Mouse (Mus musculus) cerebellum, adult 2 months (tissue): Measurements from ENCODE around the gene Aanat. TPM values are rescaled to one million over a fixed set of nuclear protein-coding genes. Genes with fewer than 3 reads are reported as not detected.

Source experiments
- DNase-seq, 2 experiments: peaks; one replicate each; pipeline ENCODE4 v3.0.0; 2021
- H3K27ac ChIP-seq: fragments of 200-500 bp; 2 replicates; pipeline ENCODE4 v1.5.1; 2012; ENCODE audit warnings: low read length, control low read depth, inconsistent platforms; ENCODE audit not compliant: insufficient read depth
- H3K27me3 ChIP-seq: fragments of 200-500 bp; 2 replicates; pipeline ENCODE4 v1.6.1; 2012; ENCODE audit warnings: inconsistent platforms, mild to moderate bottlenecking, low read length, moderate library complexity; ENCODE audit not compliant: control insufficient read depth, insufficient read depth
- H3K4me1 ChIP-seq: fragments of 200-500 bp; 2 replicates; pipeline ENCODE4 v1.6.1; 2011; ENCODE audit warnings: low read length; ENCODE audit not compliant: control insufficient read depth, insufficient read depth
- H3K4me3 ChIP-seq: fragments of 200-500 bp; replicated peaks from 2 replicates; pipeline ENCODE3; 2011; ENCODE audit warnings: mild to moderate bottlenecking, low read depth, low read length, control low read depth; ENCODE audit not compliant: insufficient read depth
- CTCF ChIP-seq: fragments of 200-500 bp; IDR thresholded peaks from 2 replicates; pipeline ENCODE4 v1.5.1; 2011; ENCODE audit warnings: low read depth, mild to moderate bottlenecking, control low read depth, low read length, moderate library complexity, borderline replicate concordance; ENCODE audit not compliant: insufficient read depth
- POLR2A ChIP-seq: fragments of 200-500 bp; IDR thresholded peaks from 2 replicates; pipeline ENCODE4 v1.6.1; 2011; ENCODE audit warnings: low read length, control low read depth, borderline replicate concordance; ENCODE audit not compliant: insufficient read depth
- WGBS: fragments of 180-500 bp; shearing (Covaris S2); methylation state at CpG from one replicate; pipeline ENCODE4 v1.1.7; 2018; 5-methylcytosine and 5-hydroxymethylcytosine counted together
- polyA plus RNA-seq: library from polyadenylated mRNA; depleted of rRNA; stranded (reverse); fragments of >200 nt; gene quantifications from 2 replicates; pipeline ENCODE4 v1.2.3, GENCODE M21; 2012; rRNA removed

Gene Aanat
- polyA plus RNA-seq, 1 experiment = 1.3 TPM

GRCm38 (mm10) chr11:116644225-116645112 is 58.2 kb downstream of the Aanat start:
- 47% methylated on average over 21 of the region's 21 CpGs for WGBS
- peaks cover 14% of the 10 kb centered on the region for H3K4me1 ChIP-seq
- H3K4me3 ChIP-seq = no peak overlapping the region
- H3K27me3 ChIP-seq = no peaks in the 10 kb centered on the region
- peak; percentile 17 to 49 for DNase-seq
- TF ChIP-seq CTCF (no peak), POLR2A (no peak)
- 0 out of 2 replicates have a peak overlapping the region, but pooled peaks have one; percentile 10 for H3K27ac ChIP-seq

GRCm38 (mm10) chr11:116645446-116646110 is 59.3 kb downstream of the Aanat start:
- Histone ChIP-seq H3K4me1 (peaks cover 14% of the 10 kb centered on the region), H3K27ac (no peak overlapping the region), H3K27me3 (no peaks in the 10 kb centered on the region), H3K4me3 (no peak overlapping the region)
- 88% methylated on average over 8 of the region's 8 CpGs for WGBS
- no peak for TF ChIP-seq CTCF
- no peak for TF ChIP-seq POLR2A
- DNase-seq = peak in 1 of 2 experiments; percentile 8

DNA sequence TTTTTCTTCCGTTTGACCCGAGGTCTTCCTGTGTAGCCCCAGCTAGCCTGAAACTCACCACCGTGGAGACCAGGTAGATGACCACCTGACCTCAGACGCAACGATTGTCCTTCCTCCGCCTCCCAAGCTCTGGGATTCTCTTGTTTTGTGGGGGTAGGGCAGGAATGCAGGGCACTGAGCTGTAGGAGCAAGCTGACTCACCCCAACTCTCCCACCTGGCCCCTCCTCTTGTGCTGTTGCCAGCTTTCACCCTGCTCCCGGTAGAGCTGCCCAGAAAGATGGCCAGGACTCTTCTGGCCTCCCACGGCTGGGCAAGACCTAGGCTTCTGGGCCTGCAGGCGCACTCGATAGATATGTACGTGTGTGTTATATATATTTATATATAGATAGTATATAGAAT is 59.9 kb downstream of the Aanat start:
- WGBS = 63% methylated on average over 11 of the region's 11 CpGs

DNA sequence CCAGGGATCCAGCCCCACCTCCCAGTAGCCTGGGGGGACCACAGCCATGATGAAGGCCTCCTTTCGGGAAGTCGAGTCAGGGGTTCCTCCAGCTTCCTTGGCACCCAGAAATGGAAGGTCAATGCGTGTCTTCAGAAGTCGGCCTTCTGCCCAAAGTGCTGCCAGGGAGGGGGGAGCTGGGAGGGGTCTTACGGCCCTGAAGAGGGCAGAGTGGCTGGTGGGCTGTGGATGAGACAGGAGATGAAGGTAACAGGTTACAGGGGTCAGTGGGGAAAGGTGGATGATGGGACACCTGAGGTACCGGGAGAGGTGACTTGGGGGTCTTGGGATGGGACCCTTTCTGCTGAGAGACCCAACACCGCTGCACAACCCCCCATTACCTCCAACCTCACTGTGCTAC is 60.5 kb downstream of the Aanat start:
- Histone ChIP-seq H3K27me3 (no peaks in the 10 kb centered on the region), H3K4me3 (no peak overlapping the region), H3K4me1 (peaks cover 22% of the 10 kb centered on the region), H3K27ac (no peak overlapping the region)
- no peak for TF ChIP-seq POLR2A
- TF ChIP-seq CTCF = no peak
- 86% methylated on average over 7 of the region's 7 CpGs for WGBS
- peak in 1 of 2 experiments; percentile 12 for DNase-seq

More for the DNA sequence above, 59.9 kb downstream of the Aanat start:
- Histone ChIP-seq H3K27ac (no peak overlapping the region), H3K4me1 (peaks cover 17% of the 10 kb centered on the region), H3K4me3 (no peak overlapping the region), H3K27me3 (no peaks in the 10 kb centered on the region)
- peak in 1 of 2 experiments; percentile 16 for DNase-seq
- TF ChIP-seq POLR2A = no peak
- no peak for TF ChIP-seq CTCF

Other genes with a start within 250 kb of the Aanat start
- 121 and 147 TPM in 2 replicates for gene Rnf157, start 173.4 kb upstream of the Aanat start, polyA plus RNA-seq
- 34.8 and 44.0 TPM in 2 replicates for gene Ubald2, start 152.3 kb upstream of the Aanat start, polyA plus RNA-seq
- 0.05 TPM in 1 of 2 replicates, not detected in the other for gene Qrich2, start 120.2 kb upstream of the Aanat start, polyA plus RNA-seq
- 114 and 129 TPM in 2 replicates for gene Prpsap1, start 92.2 kb upstream of the Aanat start, polyA plus RNA-seq
- gene Sphk1, start 55.5 kb upstream of the Aanat start, polyA plus RNA-seq = 9.0 and 9.7 TPM in 2 replicates
- 81.9 and 88.2 TPM in 2 replicates for gene Ube2o, start 5.0 kb upstream of the Aanat start, polyA plus RNA-seq
- gene Rhbdf2, start 40.6 kb downstream of the Aanat start, polyA plus RNA-seq = 1.9 and 2.2 TPM in 2 replicates
- 13.7 and 14.2 TPM in 2 replicates for gene Prcd, start 67.1 kb downstream of the Aanat start, polyA plus RNA-seq
- 105 and 113 TPM in 2 replicates for gene Cygb, start 67.9 kb downstream of the Aanat start, polyA plus RNA-seq
- gene St6galnac1, start 189.1 kb downstream of the Aanat start, polyA plus RNA-seq = 0.03 TPM in 1 of 2 replicates, not detected in the other
- gene Mxra7, start 241.6 kb downstream of the Aanat start, polyA plus RNA-seq = 18.1 and 20.9 TPM in 2 replicates